Mouse (Mus musculus) forebrain, embryonic 13.5 days (tissue): ENCODE results near the gene Limk2. TPM values are rescaled to one million over a fixed set of nuclear protein-coding genes. Genes with fewer than 3 reads are reported as not detected.

Source experiments
- ATAC-seq: fragments of 200-750 bp; cut with Nextera tagmentation; 2 replicates; pipeline ENCODE4 v1.8.0; 2017
- H3K27ac ChIP-seq: fragments of 300-500 bp; sonication (generic); 2 replicates; pipeline ENCODE4 v1.5.1; 2015; ENCODE audit warnings: inconsistent platforms, mild to moderate bottlenecking, moderate library complexity
- H3K27me3 ChIP-seq: fragments of 300-500 bp; sonication (generic); 2 replicates; pipeline ENCODE4 v1.6.1; 2015; ENCODE audit warnings: mild to moderate bottlenecking, inconsistent platforms
- H3K36me3 ChIP-seq: fragments of 300-500 bp; sonication (generic); 2 replicates; pipeline ENCODE4 v1.6.1; 2015; ENCODE audit warnings: mild to moderate bottlenecking, inconsistent platforms; ENCODE audit not compliant: poor library complexity, severe bottlenecking
- H3K4me1 ChIP-seq: fragments of 300-500 bp; sonication (generic); 2 replicates; pipeline ENCODE4 v1.6.1; 2015; ENCODE audit warnings: inconsistent platforms
- H3K4me2 ChIP-seq: fragments of 300-500 bp; sonication (generic); 2 replicates; pipeline ENCODE4 v1.6.1; 2015; ENCODE audit warnings: inconsistent platforms, mild to moderate bottlenecking, moderate library complexity
- H3K4me3 ChIP-seq: fragments of 300-500 bp; sonication (generic); 2 replicates; pipeline ENCODE4 v1.5.1; 2015; ENCODE audit warnings: mild to moderate bottlenecking, inconsistent platforms
- H3K9ac ChIP-seq: fragments of 300-500 bp; sonication (generic); 2 replicates; pipeline ENCODE4 v1.6.1; 2015; ENCODE audit warnings: mild to moderate bottlenecking, inconsistent platforms
- H3K9me3 ChIP-seq: fragments of 300-500 bp; sonication (generic); replicated peaks from 2 replicates; pipeline ENCODE4 v1.6.1; 2016; ENCODE audit warnings: inconsistent platforms
- WGBS: fragments of 180-500 bp; shearing (Covaris S2); methylation state at CpG from one replicate; pipeline ENCODE4 v1.1.7; 2015; 5-methylcytosine and 5-hydroxymethylcytosine counted together
- polyA plus RNA-seq: library from polyadenylated mRNA; unstranded; fragments of >200 nt; fragmentation: Nextera tagmentation; extraction: Ambion mirVana; gene quantifications from 2 replicates; pipeline ENCODE4 v1.2.1, GENCODE M21; 2015

The Limk2 gene
- polyA plus RNA-seq, 1 experiment from 2014 or later = 75.6 TPM

GRCm38 (mm10) chr11:3337961-3338360 is 71.0 kb downstream of the Limk2 start:
- Histone ChIP-seq H3K4me3 (no peak overlapping the region), H3K4me2 (no peak overlapping the region), H3K9ac (0 out of 2 replicates have a peak overlapping the region, but pooled peaks have one; percentile 41), H3K27me3 (no peaks in the 10 kb centered on the region), H3K36me3 (peaks cover 30% of the 10 kb centered on the region), H3K27ac (peak overlapping the region; percentile 72), H3K9me3 (no peaks in the 10 kb centered on the region), H3K4me1 (peaks cover 18% of the 10 kb centered on the region)
- WGBS = 45% methylated on average over 5 of the region's 5 CpGs
- no peak for ATAC-seq

- WGBS = 4% methylated on average over 12 of the region's 12 CpGs
- Histone ChIP-seq H3K4me3 (no peak overlapping the region), H3K27ac (peak overlapping the region; percentile 72), H3K27me3 (no peaks in the 10 kb centered on the region), H3K36me3 (peaks cover 24% of the 10 kb centered on the region), H3K4me2 (peak overlapping the region; percentile 9; the same call in 1 of the 2 replicates), H3K9ac (peak overlapping the region; percentile 41), H3K9me3 (no peaks in the 10 kb centered on the region), H3K4me1 (peaks cover 24% of the 10 kb centered on the region)
- ATAC-seq = peak; percentile 55
Measured at GRCm38 (mm10) chr11:3337173-3337955, 71.6 kb downstream of the Limk2 start.

DNA sequence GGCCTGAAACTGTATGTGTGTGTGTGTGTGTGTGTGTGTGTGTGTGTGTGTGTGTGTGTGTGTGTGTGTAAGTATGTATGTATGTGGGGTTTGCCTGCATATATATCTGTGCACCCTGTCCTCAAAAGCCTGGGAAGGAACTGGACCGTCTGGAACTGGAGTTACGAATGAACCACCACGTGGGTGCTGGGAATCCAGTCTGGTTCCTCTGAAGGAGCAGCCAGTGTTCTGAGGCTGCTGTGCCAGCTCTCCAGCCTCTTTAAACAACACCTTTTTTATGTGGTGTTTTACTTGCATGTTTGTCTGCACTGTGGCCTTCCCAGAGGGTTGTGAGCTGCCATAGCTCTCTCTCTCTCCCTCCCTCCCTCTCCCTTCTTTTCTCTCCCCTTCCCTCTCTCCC is 72.4 kb downstream of the Limk2 start:
- WGBS = 68% methylated on average over 3 of the region's 3 CpGs
- Histone ChIP-seq H3K9me3 (no peaks in the 10 kb centered on the region), H3K27me3 (no peaks in the 10 kb centered on the region), H3K9ac (no peak overlapping the region), H3K36me3 (peaks cover 18% of the 10 kb centered on the region), H3K4me2 (no peak overlapping the region), H3K27ac (no peak overlapping the region), H3K4me1 (peaks cover 30% of the 10 kb centered on the region), H3K4me3 (no peak overlapping the region)
- no peak for ATAC-seq

GRCm38 (mm10) chr11:3335651-3336216 is 73.3 kb downstream of the Limk2 start:
- no peak overlapping the region for H3K9ac ChIP-seq
- H3K27ac ChIP-seq = no peak overlapping the region
- ATAC-seq = no peak
- WGBS = 60% methylated on average over 11 of the region's 11 CpGs
- H3K36me3 ChIP-seq = peaks cover 13% of the 10 kb centered on the region; the same call in 1 of the 2 replicates
- H3K27me3 ChIP-seq = no peaks in the 10 kb centered on the region
- H3K4me3 ChIP-seq = no peak overlapping the region
- H3K9me3 ChIP-seq = no peaks in the 10 kb centered on the region
- no peak overlapping the region for H3K4me2 ChIP-seq
- peaks cover 38% of the 10 kb centered on the region for H3K4me1 ChIP-seq

- Histone ChIP-seq H3K36me3 (peaks cover 13% of the 10 kb centered on the region; the same call in 1 of the 2 replicates), H3K4me2 (no peak overlapping the region), H3K27me3 (no peaks in the 10 kb centered on the region), H3K4me3 (no peak overlapping the region), H3K9ac (no peak overlapping the region), H3K4me1 (peaks cover 44% of the 10 kb centered on the region), H3K27ac (no peak overlapping the region), H3K9me3 (no peaks in the 10 kb centered on the region)
- 50% methylated on average over 9 of the region's 9 CpGs for WGBS
- no peak for ATAC-seq
Measured at GRCm38 (mm10) chr11:3334711-3335316, 74.2 kb downstream of the Limk2 start.

DNA sequence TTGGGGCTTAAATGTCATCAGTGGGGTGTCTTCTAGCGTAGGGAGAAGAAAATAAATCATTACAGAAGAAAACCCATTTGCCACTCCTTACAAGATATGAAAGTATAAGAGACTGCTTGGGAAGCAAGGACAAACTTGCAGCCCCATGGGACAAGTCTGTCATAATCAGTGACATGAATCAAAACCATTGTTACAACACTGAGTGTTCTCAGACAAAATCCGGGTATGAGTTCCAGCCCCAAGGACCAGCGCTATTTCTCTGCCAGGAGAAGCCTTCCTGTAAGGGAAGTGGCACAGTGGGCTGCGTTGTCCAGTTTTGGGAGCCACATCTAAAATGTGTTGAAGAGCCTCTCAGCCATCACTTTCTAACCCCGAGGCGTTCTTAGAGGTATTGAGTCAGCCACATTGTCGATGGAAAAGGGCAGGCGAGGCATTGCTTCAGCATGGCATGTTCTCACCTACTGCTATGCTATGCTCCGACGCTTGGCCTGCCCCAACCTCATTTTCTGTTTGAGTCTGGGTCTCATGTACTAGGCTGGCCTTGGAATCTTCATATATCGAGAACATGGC is 74.8 kb downstream of the Limk2 start:
- 90% methylated on average over 11 of the region's 11 CpGs for WGBS
- ATAC-seq = no peak
- H3K9me3 ChIP-seq = no peaks in the 10 kb centered on the region
- no peak overlapping the region for H3K4me3 ChIP-seq
- no peak overlapping the region for H3K9ac ChIP-seq
- H3K27me3 ChIP-seq = no peaks in the 10 kb centered on the region
- H3K4me1 ChIP-seq = peaks cover 44% of the 10 kb centered on the region
- H3K4me2 ChIP-seq = no peak overlapping the region
- peaks cover 13% of the 10 kb centered on the region; the same call in 1 of the 2 replicates for H3K36me3 ChIP-seq
- H3K27ac ChIP-seq = no peak overlapping the region

- WGBS = 90% methylated on average over 11 of the region's 11 CpGs
- H3K4me1 ChIP-seq = peaks cover 44% of the 10 kb centered on the region
- H3K4me2 ChIP-seq = no peak overlapping the region
Measured at GRCm38 (mm10) chr11:3333111-3333695, 75.8 kb downstream of the Limk2 start.

GRCm38 (mm10) chr11:3331756-3332642 is 77.0 kb downstream of the Limk2 start:
- H3K4me1 ChIP-seq = peaks cover 34% of the 10 kb centered on the region
- peak overlapping the region; percentile 98 for H3K4me2 ChIP-seq
- whole genome bisulfite sequencing = under 1% methylated on average over 63 of the region's 75 CpGs
- no peaks in the 10 kb centered on the region for H3K9me3 ChIP-seq
- peak; percentile 99 for ATAC-seq
- no peaks in the 10 kb centered on the region for H3K27me3 ChIP-seq
- H3K9ac ChIP-seq = peak overlapping the region; percentile 64
- H3K4me3 ChIP-seq = peak overlapping the region; percentile 55
- H3K27ac ChIP-seq = peak overlapping the region; percentile 31; the same call in 1 of the 2 replicates
- H3K36me3 ChIP-seq = peaks cover 13% of the 10 kb centered on the region; the same call in 1 of the 2 replicates

More at GRCm38 (mm10) chr11:3333111-3333695, 75.8 kb downstream of the Limk2 start:
- ATAC-seq = no peak
- Histone ChIP-seq H3K27ac (no peak overlapping the region), H3K9ac (no peak overlapping the region), H3K27me3 (no peaks in the 10 kb centered on the region), H3K4me3 (no peak overlapping the region), H3K9me3 (no peaks in the 10 kb centered on the region), H3K36me3 (peaks cover 13% of the 10 kb centered on the region; the same call in 1 of the 2 replicates)

GRCm38 (mm10) chr11:3330991-3331750 is 77.8 kb downstream of the Limk2 start:
- Histone ChIP-seq H3K4me3 (peak overlapping the region; percentile 55), H3K36me3 (peaks cover 13% of the 10 kb centered on the region; the same call in 1 of the 2 replicates), H3K4me2 (peak overlapping the region; percentile 98), H3K9ac (peak overlapping the region; percentile 64), H3K4me1 (peaks cover 29% of the 10 kb centered on the region), H3K27me3 (no peaks in the 10 kb centered on the region), H3K27ac (peak overlapping the region; percentile 31), H3K9me3 (no peaks in the 10 kb centered on the region)
- ATAC-seq = no peak
- 3% methylated on average over 14 of the region's 14 CpGs for WGBS

DNA sequence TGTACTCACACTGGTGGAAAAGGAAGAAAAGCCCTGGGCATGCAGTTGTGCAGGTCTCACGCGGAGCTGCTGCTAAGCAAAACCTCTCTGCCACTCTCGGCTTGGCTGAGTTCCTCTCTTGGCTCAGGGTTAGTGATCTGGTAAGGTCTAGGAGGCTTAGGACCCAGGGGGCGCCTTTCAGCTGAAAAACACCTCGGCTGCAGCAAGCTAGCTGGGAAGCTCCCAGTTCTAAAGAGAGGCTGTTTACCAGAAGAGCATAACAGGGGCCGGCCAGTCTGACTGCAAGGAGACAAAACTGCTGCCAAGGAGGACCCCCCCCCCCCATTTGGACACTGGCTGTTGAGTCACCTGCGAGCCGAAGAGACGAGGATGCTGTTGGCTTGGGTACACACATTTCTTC is 78.4 kb downstream of the Limk2 start:
- peaks cover 28% of the 10 kb centered on the region for H3K4me1 ChIP-seq
- peak overlapping the region; percentile 55 for H3K4me3 ChIP-seq
- H3K27me3 ChIP-seq = no peaks in the 10 kb centered on the region
- under 1% methylated on average over 9 of the region's 9 CpGs for WGBS
- H3K9me3 ChIP-seq = no peaks in the 10 kb centered on the region
- H3K27ac ChIP-seq = peak overlapping the region; percentile 31
- ATAC-seq = peak; percentile 27; the same call in 1 of the 2 replicates
- peak overlapping the region; percentile 64 for H3K9ac ChIP-seq
- peaks cover 13% of the 10 kb centered on the region; the same call in 1 of the 2 replicates for H3K36me3 ChIP-seq
- peak overlapping the region; percentile 98 for H3K4me2 ChIP-seq
